Comparison of ENCODE assay signal across 19 mouse cellular contexts in genomic region chr19:60074986-60075385, GRCm38 (mm10).
A peak's percentile ranks its signal among the peaks of the same experiment; 100 is the strongest.
DNase-seq lines count a peak whose midpoint lies in the region; TF ChIP-seq lines count a peak whose summit lies in the region.
"Had no signal": no experiment of that assay in that cellular context is flagged by ENCODE, and none has a peak within 500 bp of the region (broad histone marks: within the 10 kb centered on the region; RNA-seq: fewer than 3 reads in every experiment).

No protein-coding gene starts in this region.

- H3K4me1 ChIP-seq in embryonic fibroblast, embryonic 13.5 days (ENCODE audit: control insufficient read depth, insufficient read depth, low read length): peaks cover 7% of the 10 kb centered on the region; the same call in 1 of the 2 replicates
- H3K4me1 ChIP-seq: embryonic facial prominence, embryonic 15.5 days; forebrain, embryonic 12.5 days; heart, embryonic 15.5 days; hindbrain, embryonic 13.5 days had no signal

- TF ChIP-seq POLR2A in embryonic fibroblast, embryonic 13.5 days (IDR thresholded peaks at IDR 0.05; ENCODE audit: low read depth, low read length): no peak

- 0 out of 2 replicates have a peak overlapping the region, but pooled peaks have one; percentile 17 for H3K27ac ChIP-seq in embryonic fibroblast, embryonic 13.5 days (ENCODE audit: insufficient read depth, low read length)
- H3K27ac ChIP-seq: embryonic facial prominence, embryonic 15.5 days; forebrain, embryonic 12.5 days; heart, embryonic 15.5 days; hindbrain, embryonic 13.5 days; hindbrain, postnatal 0 days had no signal

- peak; percentile 62 for DNase-seq in 3T3-L1 (ENCODE audit: low read depth, low spot score)
- DNase-seq in Muller cell, postnatal 12 days (ENCODE audit: inconsistent ontology term): peak; percentile 19
- peak; percentile 4 for DNase-seq in adrenal gland, postnatal 10 days
- no peak for DNase-seq in cerebellum, adult 11 months
- DNase-seq in kidney, adult 18-20 months: no peak
- no peak for DNase-seq in right cerebral cortex, postnatal 10 days (ENCODE audit: low spot score in 2 of 2)
- DNase-seq: B cell, adult 2 months; cerebellum, adult 9-10 months; cerebellum, postnatal 25 days; gastrocnemius, postnatal 10 days; heart, adult 18-20 months; heart, postnatal 14 days; kidney, adult 11 months had no signal

- TF ChIP-seq CTCF in embryonic fibroblast, embryonic 13.5 days (IDR thresholded peaks at IDR 0.05; ENCODE audit: borderline replicate concordance, insufficient read depth, low read length): no peak

- H3K4me3 ChIP-seq in embryonic fibroblast, embryonic 13.5 days (ENCODE audit: insufficient read depth, low read length): no peak overlapping the region
- H3K4me3 ChIP-seq: embryonic facial prominence, embryonic 15.5 days; forebrain, embryonic 12.5 days; heart, embryonic 15.5 days; hindbrain, embryonic 13.5 days had no signal

Comparison
In these comparisons a context has a peak if more than half of its experiments do, and no peak if none do; other contexts are left out.
1. DNase-seq: peak in 3T3-L1 (single experiment), Muller cell, postnatal 12 days (single experiment) and adrenal gland, postnatal 10 days (single experiment); none in cerebellum, adult 11 months (single experiment), kidney, adult 18-20 months (single experiment) and right cerebral cortex, postnatal 10 days (0 of 2).